Mouse (Mus musculus): ENCODE measurements around the gene Grm1. TPM values are rescaled to one million over a fixed set of nuclear protein-coding genes. Genes with fewer than 3 reads are reported as not detected.

Gene Grm1
- polyA plus RNA-seq, 2 experiments, result not detected

GRCm38 (mm10) chr10:10991708-10992107 lies 90.4 kb downstream of the Grm1 start:
- Histone ChIP-seq H3K4me3 (ENCODE audit: insufficient read depth in 1 of 2, low read depth in 2 of 2, low read length in 2 of 2) (no peak overlapping the region), H3K9ac (replicated peaks) (no peak overlapping the region), H3K27me3 (ENCODE audit: control insufficient read depth, insufficient read depth, low read length) (no peaks in the 10 kb centered on the region), H3K27ac (no peak overlapping the region), H3K4me2 (ENCODE audit: low read depth) (no peak overlapping the region), H3K36me3 (replicated peaks; ENCODE audit: control insufficient read depth, insufficient read depth, low read depth) (no peaks in the 10 kb centered on the region), H3K9me3 (ENCODE audit: control insufficient read depth, low read length) (no peaks in the 10 kb centered on the region), H3K4me1 (replicated peaks; ENCODE audit: control insufficient read depth in 2 of 2, insufficient read depth in 2 of 2, low read length in 1 of 2) (no peaks in the 10 kb centered on the region)
- no peak for DNase-seq (ENCODE audit: low read depth in 3 of 3, low spot score in 3 of 3)
- ATAC-seq (ENCODE audit: insufficient read depth), result no peak
- TF ChIP-seq CTCF (IDR thresholded peaks at IDR 0.05; ENCODE audit: low read depth) (no peak), EP300 (IDR thresholded peaks at IDR 0.05; ENCODE audit: low read depth) (no peak)
- WGBS (ENCODE audit: insufficient replicate concordance), result 57% methylated on average over 3 of the region's 3 CpGs

DNA sequence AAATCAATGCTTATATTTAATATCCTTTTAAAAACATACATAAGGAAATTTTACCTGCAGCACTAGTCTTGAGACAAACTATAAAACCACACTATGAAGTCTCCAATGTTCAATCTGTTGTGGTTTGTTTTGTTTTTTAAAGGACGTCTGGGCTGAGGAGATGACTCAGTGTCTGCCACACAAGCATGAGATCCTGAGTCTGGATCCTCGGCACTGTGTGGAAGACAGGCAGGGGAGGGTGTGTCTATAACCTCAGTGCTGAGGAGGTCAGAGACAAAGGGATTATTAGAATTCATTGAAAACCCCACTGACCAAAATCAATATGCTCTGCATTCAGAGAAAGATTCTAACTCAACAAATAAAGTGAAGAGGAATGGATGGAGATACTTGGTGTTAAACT lies 110.8 kb downstream of the Grm1 start:
- Histone ChIP-seq H3K4me1 (replicated peaks; ENCODE audit: control insufficient read depth in 2 of 2, insufficient read depth in 2 of 2, low read length in 1 of 2) (no peaks in the 10 kb centered on the region), H3K9me3 (ENCODE audit: control insufficient read depth, low read length) (no peaks in the 10 kb centered on the region), H3K4me2 (ENCODE audit: low read depth) (no peak overlapping the region), H3K4me3 (ENCODE audit: insufficient read depth in 1 of 2, low read depth in 2 of 2, low read length in 2 of 2) (no peak overlapping the region), H3K9ac (replicated peaks) (no peak overlapping the region), H3K36me3 (replicated peaks; ENCODE audit: control insufficient read depth, insufficient read depth, low read depth) (no peaks in the 10 kb centered on the region), H3K27me3 (ENCODE audit: control insufficient read depth, insufficient read depth, low read length) (no peaks in the 10 kb centered on the region), H3K27ac (no peak overlapping the region)
- TF ChIP-seq EP300 (IDR thresholded peaks at IDR 0.05; ENCODE audit: low read depth), result no peak
- no peak for TF ChIP-seq CTCF (IDR thresholded peaks at IDR 0.05; ENCODE audit: low read depth)
- ATAC-seq (ENCODE audit: insufficient read depth) (no peak), DNase-seq (ENCODE audit: low read depth in 3 of 3, low spot score in 3 of 3) (no peak)
- WGBS (ENCODE audit: insufficient replicate concordance), result 42% methylated on average over 2 of the region's 2 CpGs

- Histone ChIP-seq H3K4me2 (ENCODE audit: low read depth) (no peak overlapping the region), H3K4me1 (replicated peaks; ENCODE audit: control insufficient read depth in 2 of 2, insufficient read depth in 2 of 2, low read length in 1 of 2) (no peaks in the 10 kb centered on the region), H3K36me3 (replicated peaks; ENCODE audit: control insufficient read depth, insufficient read depth, low read depth) (no peaks in the 10 kb centered on the region), H3K9me3 (ENCODE audit: control insufficient read depth, low read length) (no peaks in the 10 kb centered on the region), H3K27me3 (ENCODE audit: control insufficient read depth, insufficient read depth, low read length) (no peaks in the 10 kb centered on the region), H3K4me3 (ENCODE audit: insufficient read depth in 1 of 2, low read depth in 2 of 2, low read length in 2 of 2) (no peak overlapping the region), H3K9ac (replicated peaks) (no peak overlapping the region), H3K27ac (no peak overlapping the region)
- no peak for DNase-seq (ENCODE audit: low read depth in 3 of 3, low spot score in 3 of 3)
- WGBS (ENCODE audit: insufficient replicate concordance), result 53% methylated on average over 6 of the region's 6 CpGs
- ATAC-seq (ENCODE audit: insufficient read depth), result no peak
- TF ChIP-seq EP300 (IDR thresholded peaks at IDR 0.05; ENCODE audit: low read depth) (no peak), CTCF (IDR thresholded peaks at IDR 0.05; ENCODE audit: low read depth) (no peak)
Observed at GRCm38 (mm10) chr10:10964490-10965150, 117.5 kb downstream of the Grm1 start.

DNA sequence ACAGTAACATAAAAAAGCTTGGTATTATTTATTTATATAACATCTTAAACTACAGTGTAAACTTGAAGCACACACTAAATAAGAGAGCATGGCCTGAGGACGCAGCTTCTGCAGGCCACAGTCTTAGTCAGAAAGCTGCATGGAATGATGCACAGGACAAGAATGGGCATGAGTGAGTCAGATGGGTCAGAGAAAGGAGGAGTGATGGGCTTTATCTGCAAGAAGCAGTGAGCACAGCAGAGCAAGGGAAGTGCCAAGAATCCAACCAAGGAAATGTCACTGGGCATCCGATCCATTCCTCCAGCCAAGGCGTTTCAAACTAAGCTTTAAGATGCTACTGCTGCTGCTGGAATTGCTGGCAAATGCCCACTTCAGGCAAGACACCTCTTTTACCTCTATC lies 131.6 kb downstream of the Grm1 start:
- no peak overlapping the region for H3K9ac ChIP-seq (replicated peaks)
- H3K27me3 ChIP-seq (ENCODE audit: control insufficient read depth, insufficient read depth, low read length), result no peaks in the 10 kb centered on the region
- H3K4me1 ChIP-seq (replicated peaks; ENCODE audit: control insufficient read depth in 2 of 2, insufficient read depth in 2 of 2, low read length in 1 of 2), result no peaks in the 10 kb centered on the region
- H3K27ac ChIP-seq, result no peak overlapping the region
- ATAC-seq (ENCODE audit: insufficient read depth) (no peak), DNase-seq (ENCODE audit: low read depth in 3 of 3, low spot score in 3 of 3) (no peak)
- no peak overlapping the region for H3K4me3 ChIP-seq (ENCODE audit: insufficient read depth in 1 of 2, low read depth in 2 of 2, low read length in 2 of 2)
- TF ChIP-seq CTCF (IDR thresholded peaks at IDR 0.05; ENCODE audit: low read depth) (no peak), EP300 (IDR thresholded peaks at IDR 0.05; ENCODE audit: low read depth) (no peak)
- 64% methylated on average over 3 of the region's 3 CpGs for WGBS (ENCODE audit: insufficient replicate concordance)
- no peak overlapping the region for H3K4me2 ChIP-seq (ENCODE audit: low read depth)
- H3K9me3 ChIP-seq (ENCODE audit: control insufficient read depth, low read length), result no peaks in the 10 kb centered on the region
- no peaks in the 10 kb centered on the region for H3K36me3 ChIP-seq (replicated peaks; ENCODE audit: control insufficient read depth, insufficient read depth, low read depth)

DNA sequence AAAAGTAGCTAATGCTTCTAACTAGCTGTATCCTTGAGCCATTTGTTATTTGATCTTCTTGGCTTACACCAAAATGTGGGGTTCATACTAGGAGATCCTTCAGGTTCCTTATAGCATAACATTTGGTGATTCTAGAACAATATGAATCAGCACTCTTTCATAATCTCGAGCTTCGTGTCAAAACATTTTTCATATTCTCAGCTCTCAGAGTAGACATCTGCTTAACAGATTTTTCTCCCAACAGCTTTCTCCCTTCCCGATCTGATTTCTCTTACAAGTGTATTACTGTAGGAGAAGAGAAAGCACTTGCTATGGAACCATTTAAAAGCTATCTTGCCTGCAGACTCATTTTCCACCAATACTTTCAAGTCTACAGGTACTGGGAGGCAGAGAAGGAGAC lies 133.0 kb downstream of the Grm1 start:
- 59% methylated on average over 3 of the region's 3 CpGs for WGBS (ENCODE audit: insufficient replicate concordance)
- H3K4me3 ChIP-seq (ENCODE audit: insufficient read depth in 1 of 2, low read depth in 2 of 2, low read length in 2 of 2), result no peak overlapping the region
- ATAC-seq (ENCODE audit: insufficient read depth) (no peak), DNase-seq (ENCODE audit: low read depth in 3 of 3, low spot score in 3 of 3) (no peak)
- H3K9ac ChIP-seq (replicated peaks), result no peak overlapping the region
- H3K27me3 ChIP-seq (ENCODE audit: control insufficient read depth, insufficient read depth, low read length), result no peaks in the 10 kb centered on the region
- no peaks in the 10 kb centered on the region for H3K4me1 ChIP-seq (replicated peaks; ENCODE audit: control insufficient read depth in 2 of 2, insufficient read depth in 2 of 2, low read length in 1 of 2)
- no peak overlapping the region for H3K27ac ChIP-seq
- no peaks in the 10 kb centered on the region for H3K36me3 ChIP-seq (replicated peaks; ENCODE audit: control insufficient read depth, insufficient read depth, low read depth)
- no peak overlapping the region for H3K4me2 ChIP-seq (ENCODE audit: low read depth)
- TF ChIP-seq EP300 (IDR thresholded peaks at IDR 0.05; ENCODE audit: low read depth) (no peak), CTCF (IDR thresholded peaks at IDR 0.05; ENCODE audit: low read depth) (no peak)
- H3K9me3 ChIP-seq (ENCODE audit: control insufficient read depth, low read length), result no peaks in the 10 kb centered on the region
